Mouse (Mus musculus): Measurements from ENCODE around the gene Ephb1.

DNA sequence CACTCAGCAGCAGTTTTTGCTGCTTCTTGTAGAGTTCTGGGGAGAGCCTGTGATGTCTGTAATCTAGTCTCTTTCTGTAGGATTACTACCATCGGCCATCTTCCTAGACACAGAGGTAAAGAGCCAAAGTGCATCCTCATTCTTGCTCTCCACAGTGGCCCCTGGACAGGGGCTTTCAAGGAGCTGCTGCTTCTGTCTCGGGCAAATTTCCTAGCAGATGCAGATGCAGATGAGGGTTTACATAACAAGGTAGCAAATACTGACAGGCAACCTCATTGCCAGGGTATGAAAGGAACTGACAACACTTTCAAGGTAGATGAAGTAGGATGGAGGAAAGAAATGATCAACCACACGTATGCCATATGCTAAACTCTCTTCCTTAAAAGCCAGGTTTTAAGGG lies 4.2 kb upstream of the Ephb1 start:
- no peak for TF ChIP-seq CTCF (IDR thresholded peaks at IDR 0.05 in 2 of 3, conservative IDR thresholded peaks at IDR 0.05 in 1 of 3; ENCODE audit: control insufficient read depth in 1 of 3, insufficient read depth in 1 of 3, low read depth in 2 of 3, low read length in 3 of 3, poor library complexity in 1 of 3, severe bottlenecking in 1 of 3)
- no peak for TF ChIP-seq ZC3H11A (IDR thresholded peaks at IDR 0.05; ENCODE audit: low read depth, low read length)
- TF ChIP-seq TCF12 (IDR thresholded peaks at IDR 0.05; ENCODE audit: low read depth, low read length): no peak
- TF ChIP-seq SIN3A (IDR thresholded peaks at IDR 0.05; ENCODE audit: low read length): no peak
